Mouse (Mus musculus) hindbrain, embryonic 10.5 days (tissue): ENCODE measurements around the gene 2700097O09Rik. TPM values are rescaled to one million over a fixed set of nuclear protein-coding genes. Genes with fewer than 3 reads are reported as not detected.

ENCODE experiments used
- DNase-seq: peaks from one replicate; pipeline ENCODE4 v3.0.0-alpha.2; 2017; ENCODE audit warnings: low spot score
- H3K27ac ChIP-seq: fragments of 300-500 bp; sonication (generic); 2 replicates; pipeline ENCODE4 v1.5.1; 2016; ENCODE audit warnings: mild to moderate bottlenecking, moderate library complexity
- H3K27me3 ChIP-seq: fragments of 300-500 bp; sonication (generic); 2 replicates; pipeline ENCODE4 v1.6.1; 2016; ENCODE audit warnings: mild to moderate bottlenecking; ENCODE audit not compliant: poor library complexity, insufficient read depth, severe bottlenecking
- H3K36me3 ChIP-seq: fragments of 300-500 bp; sonication (generic); 2 replicates; pipeline ENCODE4 v1.6.1; 2016; ENCODE audit warnings: mild to moderate bottlenecking, moderate library complexity
- H3K4me1 ChIP-seq: fragments of 300-500 bp; sonication (generic); replicated peaks from 2 replicates; pipeline ENCODE4 v1.6.1; 2016; ENCODE audit warnings: mild to moderate bottlenecking
- H3K4me3 ChIP-seq: fragments of 300-500 bp; sonication (generic); 2 replicates; pipeline ENCODE4 v1.5.1; 2016; ENCODE audit warnings: mild to moderate bottlenecking, moderate library complexity
- H3K9me3 ChIP-seq: fragments of 300-500 bp; sonication (generic); 2 replicates; pipeline ENCODE4 v1.6.1; 2016; ENCODE audit warnings: mild to moderate bottlenecking, moderate library complexity
- WGBS: fragments of 180-500 bp; shearing (Covaris S2); methylation state at CpG from one replicate; pipeline ENCODE4 v1.1.7; 2016; 5-methylcytosine and 5-hydroxymethylcytosine counted together
- polyA plus RNA-seq: library from polyadenylated mRNA; unstranded; fragments of >200 nt; fragmentation: Nextera tagmentation; extraction: Ambion mirVana; gene quantifications from 2 replicates; pipeline ENCODE4 v1.2.1, GENCODE M21; 2016

The 2700097O09Rik gene
- polyA plus RNA-seq, 1 experiment from 2014 or later: 40.7 TPM

- no peaks in the 10 kb centered on the region for H3K27me3 ChIP-seq
- WGBS: 70% methylated on average over 3 of the region's 3 CpGs
- DNase-seq: no peak
- no peak overlapping the region for H3K27ac ChIP-seq
- H3K4me3 ChIP-seq: no peak overlapping the region
- no peaks in the 10 kb centered on the region for H3K9me3 ChIP-seq
- no peaks in the 10 kb centered on the region for H3K4me1 ChIP-seq
- peaks cover 29% of the 10 kb centered on the region for H3K36me3 ChIP-seq
Measured at GRCm38 (mm10) chr12:55059812-55060211, 20.1 kb downstream of the 2700097O09Rik start.

GRCm38 (mm10) chr12:55058865-55059615 lies 20.9 kb downstream of the 2700097O09Rik start:
- 77% methylated on average over 6 of the region's 6 CpGs for WGBS
- no peaks in the 10 kb centered on the region for H3K4me1 ChIP-seq
- H3K27ac ChIP-seq: no peak overlapping the region
- no peak for DNase-seq
- no peaks in the 10 kb centered on the region for H3K9me3 ChIP-seq
- H3K27me3 ChIP-seq: no peaks in the 10 kb centered on the region
- H3K36me3 ChIP-seq: peaks cover 29% of the 10 kb centered on the region
- H3K4me3 ChIP-seq: no peak overlapping the region

- Histone ChIP-seq H3K4me1 (no peaks in the 10 kb centered on the region), H3K36me3 (peaks cover 33% of the 10 kb centered on the region), H3K9me3 (no peaks in the 10 kb centered on the region), H3K4me3 (no peak overlapping the region), H3K27ac (no peak overlapping the region), H3K27me3 (no peaks in the 10 kb centered on the region)
- 93% methylated on average over 2 of the region's 2 CpGs for WGBS
- no peak for DNase-seq
Measured at GRCm38 (mm10) chr12:55056703-55057102, 23.2 kb downstream of the 2700097O09Rik start.

GRCm38 (mm10) chr12:55054551-55055241 lies 25.2 kb downstream of the 2700097O09Rik start:
- Histone ChIP-seq H3K36me3 (peaks cover 27% of the 10 kb centered on the region), H3K4me3 (no peak overlapping the region), H3K27me3 (no peaks in the 10 kb centered on the region), H3K4me1 (no peaks in the 10 kb centered on the region), H3K27ac (no peak overlapping the region), H3K9me3 (no peaks in the 10 kb centered on the region)
- DNase-seq: no peak
- WGBS: 86% methylated on average over 2 of the region's 2 CpGs

GRCm38 (mm10) chr12:55053267-55053666 lies 26.6 kb downstream of the 2700097O09Rik start:
- Histone ChIP-seq H3K4me3 (no peak overlapping the region), H3K36me3 (peaks cover 23% of the 10 kb centered on the region), H3K4me1 (no peaks in the 10 kb centered on the region), H3K9me3 (no peaks in the 10 kb centered on the region), H3K27ac (no peak overlapping the region), H3K27me3 (no peaks in the 10 kb centered on the region)
- no peak for DNase-seq
- WGBS: 92% methylated on average over 7 of the region's 7 CpGs

GRCm38 (mm10) chr12:55051210-55052173 lies 28.4 kb downstream of the 2700097O09Rik start:
- Histone ChIP-seq H3K9me3 (no peaks in the 10 kb centered on the region), H3K27me3 (no peaks in the 10 kb centered on the region), H3K36me3 (peaks cover 26% of the 10 kb centered on the region), H3K27ac (no peak overlapping the region), H3K4me1 (no peaks in the 10 kb centered on the region), H3K4me3 (no peak overlapping the region)
- DNase-seq: no peak
- 93% methylated on average over 8 of the region's 8 CpGs for WGBS

- Histone ChIP-seq H3K9me3 (no peaks in the 10 kb centered on the region), H3K4me1 (no peaks in the 10 kb centered on the region), H3K27me3 (no peaks in the 10 kb centered on the region), H3K4me3 (no peak overlapping the region), H3K36me3 (peaks cover 41% of the 10 kb centered on the region), H3K27ac (no peak overlapping the region)
- DNase-seq: no peak
- WGBS: 94% methylated on average over 8 of the region's 8 CpGs
Measured at GRCm38 (mm10) chr12:55049731-55050353, 30.1 kb downstream of the 2700097O09Rik start.

GRCm38 (mm10) chr12:55041011-55041410 lies 38.9 kb downstream of the 2700097O09Rik start:
- 84% methylated on average over 15 of the region's 15 CpGs for WGBS
- H3K4me3 ChIP-seq: no peak overlapping the region
- DNase-seq: no peak

GRCm38 (mm10) chr12:55027088-55027487 lies 52.8 kb downstream of the 2700097O09Rik start:
- no peak for DNase-seq
- no peaks in the 10 kb centered on the region for H3K4me1 ChIP-seq
- H3K4me3 ChIP-seq: no peak overlapping the region
- no peak overlapping the region for H3K27ac ChIP-seq
- no peaks in the 10 kb centered on the region for H3K36me3 ChIP-seq
- WGBS: 69% methylated on average over 3 of the region's 3 CpGs
- no peaks in the 10 kb centered on the region for H3K9me3 ChIP-seq
- H3K27me3 ChIP-seq: no peaks in the 10 kb centered on the region

More at GRCm38 (mm10) chr12:55041011-55041410, 38.9 kb downstream of the 2700097O09Rik start:
- Histone ChIP-seq H3K27me3 (no peaks in the 10 kb centered on the region), H3K36me3 (peaks cover 20% of the 10 kb centered on the region), H3K4me1 (no peaks in the 10 kb centered on the region), H3K27ac (no peak overlapping the region), H3K9me3 (no peaks in the 10 kb centered on the region)

GRCm38 (mm10) chr12:55023284-55023683 lies 56.6 kb downstream of the 2700097O09Rik start:
- Histone ChIP-seq H3K9me3 (no peaks in the 10 kb centered on the region), H3K4me1 (no peaks in the 10 kb centered on the region), H3K4me3 (no peak overlapping the region), H3K36me3 (no peaks in the 10 kb centered on the region), H3K27me3 (no peaks in the 10 kb centered on the region), H3K27ac (no peak overlapping the region)
- 80% methylated on average over 2 of the region's 2 CpGs for WGBS
- no peak for DNase-seq

GRCm38 (mm10) chr12:55019421-55019877 lies 60.5 kb downstream of the 2700097O09Rik start:
- no peak for DNase-seq
- H3K27me3 ChIP-seq: no peaks in the 10 kb centered on the region
- H3K27ac ChIP-seq: no peak overlapping the region
- H3K4me1 ChIP-seq: no peaks in the 10 kb centered on the region
- no peak overlapping the region for H3K4me3 ChIP-seq
- H3K9me3 ChIP-seq: no peaks in the 10 kb centered on the region
- no peaks in the 10 kb centered on the region for H3K36me3 ChIP-seq
- WGBS: 93% methylated on average over 7 of the region's 7 CpGs

GRCm38 (mm10) chr12:55017119-55017721 lies 62.7 kb downstream of the 2700097O09Rik start:
- Histone ChIP-seq H3K36me3 (no peaks in the 10 kb centered on the region), H3K27ac (no peak overlapping the region), H3K4me3 (no peak overlapping the region), H3K4me1 (no peaks in the 10 kb centered on the region), H3K27me3 (no peaks in the 10 kb centered on the region), H3K9me3 (no peaks in the 10 kb centered on the region)
- no peak for DNase-seq
- WGBS: 71% methylated on average over 9 of the region's 9 CpGs
